In genomic region chr5:51552483-51553091, GRCm38 (mm10) we compare ENCODE assay signal across 8 mouse cellular contexts. TPM values are rescaled to one million over a fixed set of nuclear protein-coding genes. Genes with fewer than 3 reads are reported as not detected.
DNase-seq lines count a peak whose midpoint lies in the region; ATAC-seq and TF ChIP-seq lines count a peak whose summit lies in the region.

No protein-coding gene starts in this region.

- TF ChIP-seq CTCF in forebrain, postnatal 0 days (IDR thresholded peaks at IDR 0.05; ENCODE audit: low read depth), result no peak
- TF ChIP-seq CTCF in lung, adult 2 months (IDR thresholded peaks at IDR 0.05; ENCODE audit: insufficient read depth, low read length), result no peak

- no peak overlapping the region for H3K27ac ChIP-seq in ES-E14 (ENCODE audit: insufficient read depth, low read depth, low read length, poor library complexity, severe bottlenecking)
- H3K27ac ChIP-seq in forebrain, postnatal 0 days (ENCODE audit: low read depth, low read length), result peak overlapping the region; percentile 73
- peak overlapping the region; percentile 78 for H3K27ac ChIP-seq in neural tube, embryonic 13.5 days (replicated peaks)

- H3K4me3 ChIP-seq in ES-E14 (ENCODE audit: insufficient read depth in 1 of 2, low read depth in 1 of 2, low read length in 2 of 2, poor library complexity in 1 of 2, severe bottlenecking in 1 of 2), result peak overlapping the region in 1 of 2 experiments; percentile 24; a peak in 1 of 4 replicates
- H3K4me3 ChIP-seq in forebrain, postnatal 0 days (ENCODE audit: low read depth, low read length), result peak overlapping the region; percentile 46
- H3K4me3 ChIP-seq in lung, adult 2 months (replicated peaks; ENCODE audit: extremely low read depth, low read depth, low read length), result peak overlapping the region; percentile 80
- H3K4me3 ChIP-seq in neural tube, embryonic 13.5 days, result peak overlapping the region; percentile 51

- ATAC-seq in forebrain, postnatal 0 days, result peak; percentile 59
- ATAC-seq in neural tube, embryonic 13.5 days (ENCODE audit: low read depth), result peak; percentile 81

- H3K9ac ChIP-seq in ES-E14 (ENCODE audit: insufficient read depth, low read depth, low read length, poor library complexity, severe bottlenecking), result no peak overlapping the region
- H3K9ac ChIP-seq in forebrain, postnatal 0 days, result peak overlapping the region; percentile 48
- H3K9ac ChIP-seq in neural tube, embryonic 13.5 days, result peak overlapping the region; percentile 64

- H3K4me1 ChIP-seq in ES-E14 (ENCODE audit: control insufficient read depth in 2 of 2, insufficient read depth in 2 of 2, low read length in 2 of 2, poor library complexity in 1 of 2), result no peaks in the 10 kb centered on the region
- peaks cover 3% of the 10 kb centered on the region; the same call in 1 of the 2 replicates for H3K4me1 ChIP-seq in forebrain, postnatal 0 days (ENCODE audit: insufficient read depth)
- H3K4me1 ChIP-seq in lung, adult 2 months (ENCODE audit: control insufficient read depth, insufficient read depth, low read length), result peaks cover 5% of the 10 kb centered on the region; the same call in 1 of the 2 replicates
- H3K4me1 ChIP-seq in neural tube, embryonic 13.5 days (replicated peaks), result peaks cover 27% of the 10 kb centered on the region

- H3K4me2 ChIP-seq in forebrain, postnatal 0 days (ENCODE audit: low read depth), result peak overlapping the region; percentile 63
- peak overlapping the region; percentile 79 for H3K4me2 ChIP-seq in neural tube, embryonic 13.5 days

- in situ Hi-C loops in ES-E14 (cut with MboI; ENCODE audit: low sequenced_read_pairs in 2 of 2, unreplicated experiment in 2 of 2), result no loop called here

- no peaks in the 10 kb centered on the region for H3K9me3 ChIP-seq in ES-E14 (ENCODE audit: control insufficient read depth, insufficient read depth, low read depth, low read length)
- no peaks in the 10 kb centered on the region for H3K9me3 ChIP-seq in forebrain, postnatal 0 days (ENCODE audit: low read length)
- H3K9me3 ChIP-seq in neural tube, embryonic 13.5 days, result no peaks in the 10 kb centered on the region

- H3K36me3 ChIP-seq in ES-E14 (ENCODE audit: control insufficient read depth, insufficient read depth, low read length, poor library complexity, severe bottlenecking), result no peaks in the 10 kb centered on the region
- H3K36me3 ChIP-seq in forebrain, postnatal 0 days (ENCODE audit: insufficient read depth), result no peaks in the 10 kb centered on the region
- no peaks in the 10 kb centered on the region for H3K36me3 ChIP-seq in neural tube, embryonic 13.5 days

- H3K27me3 ChIP-seq in forebrain, postnatal 0 days (ENCODE audit: insufficient read depth, low read length), result no peaks in the 10 kb centered on the region
- H3K27me3 ChIP-seq in neural tube, embryonic 13.5 days, result no peaks in the 10 kb centered on the region

- intact Hi-C loops in heart, postnatal 25 days (cut with DNase I), result loop anchor here (5.0 kb wide), 1 partner anchor 40 kb away; no protein-coding TSS in a partner anchor

- WGBS in forebrain, postnatal 0 days, result under 1% methylated on average over 24 of the region's 24 CpGs
- WGBS in lung, adult 2 months, result under 1% methylated on average over 24 of the region's 24 CpGs
- under 1% methylated on average over 24 of the region's 24 CpGs for WGBS in neural tube, embryonic 13.5 days

- DNase-seq in ES-E14 (ENCODE audit: low read depth, low spot score), result peak; percentile 1
- peak; percentile 32 for DNase-seq in cerebellum, adult 11-12 months
- peak; percentile 59 for DNase-seq in forebrain, postnatal 0 days
- peak; percentile 40 for DNase-seq in heart, postnatal 25 days (ENCODE audit: low spot score)
- DNase-seq in kidney, postnatal 36 days, result peak; percentile 82 to 83
- DNase-seq in lung, adult 2 months, result peak; percentile 73
- DNase-seq in testis, postnatal 14 days (ENCODE audit: low spot score), result peak; percentile 36

- peak; percentile 70; the same call in 1 of the 2 replicates for TF ChIP-seq POLR2A in lung, adult 2 months (IDR thresholded peaks at IDR 0.05; ENCODE audit: borderline replicate concordance, extremely low read depth, low read depth, low read length)

TF ChIP-seq in ES-E14, 5 proteins besides CTCF, POLR2A, EP300 and RAD21:
- TF ChIP-seq HCFC1 (IDR thresholded peaks at IDR 0.05; ENCODE audit: borderline replicate concordance, insufficient read depth, low read length) (no peak), MAFK (IDR thresholded peaks at IDR 0.05; ENCODE audit: insufficient read depth, low read depth, low read length) (no peak), ZC3H11A (IDR thresholded peaks at IDR 0.05; ENCODE audit: borderline replicate concordance, low read depth, low read length) (no peak), ZNF384 (IDR thresholded peaks at IDR 0.05; ENCODE audit: low read depth, low read length) (no peak), CHD2 (IDR thresholded peaks at IDR 0.05; ENCODE audit: low read depth, low read length) (no peak)

RNA-seq across cellular contexts. Expression of gene Ppargc1a, which starts 14.9 kb away (rescaled TPM):
- 0.04 TPM in 1 of 2 replicates, not detected in the other for total RNA-seq in ES-E14 (2012; rRNA removed)
- 7.0 and 10.4 TPM in 2 replicates for total RNA-seq in forebrain, postnatal 0 days (2014; rRNA removed)
- polyA plus RNA-seq in forebrain, postnatal 0 days (2015; fragmentation: Nextera tagmentation; extraction: Ambion mirVana), result 7.9 and 13.7 TPM in 2 replicates
- total RNA-seq in heart, postnatal 25 days (2021), result 100 to 1,000 TPM; 132 to 133 TPM
- 1.1 and 2.6 TPM in 2 replicates for polyA plus RNA-seq in lung, adult 2 months (2012; rRNA removed)
- 9.6 and 9.9 TPM in 2 replicates for polyA plus RNA-seq in neural tube, embryonic 13.5 days (2015; fragmentation: Nextera tagmentation; extraction: Ambion mirVana)

Comparison
In these comparisons a context has a peak if more than half of its experiments do, and no peak if none do; other contexts are left out.
1. DNase-seq: peak in every context shown above with its lines; median percentile 82 in kidney, postnatal 36 days; 73 in lung, adult 2 months; 59 in forebrain, postnatal 0 days; 40 in heart, postnatal 25 days; 36 in testis, postnatal 14 days; 32 in cerebellum, adult 11-12 months; 1 in ES-E14.
2. RNA of gene Ppargc1a, which starts 14.9 kb away (total RNA-seq): 132 to 133 TPM in heart, postnatal 25 days; 7.0 to 10.4 TPM in forebrain, postnatal 0 days and 0.04 TPM in ES-E14; every median in the first group is over 10 times any median in the second.